Mouse (Mus musculus) olfactory bulb, adult 2 months (tissue): ENCODE measurements around the gene Cfap161. TPM values are rescaled to one million over a fixed set of nuclear protein-coding genes. Genes with fewer than 3 reads are reported as not detected.

ENCODE experiments used
- H3K27ac ChIP-seq: fragments of 200-500 bp; 2 replicates; pipeline ENCODE4 v1.5.1; 2012; ENCODE audit warnings: low read depth, low read length; ENCODE audit not compliant: insufficient read depth
- H3K4me1 ChIP-seq: fragments of 200-500 bp; 2 replicates; pipeline ENCODE4 v1.6.1; 2012; ENCODE audit warnings: low read length; ENCODE audit not compliant: control insufficient read depth, insufficient read depth
- H3K4me3 ChIP-seq: fragments of 200-500 bp; 2 replicates; pipeline ENCODE4 v1.5.1; 2012; ENCODE audit warnings: mild to moderate bottlenecking, low read depth, low read length, moderate library complexity; ENCODE audit not compliant: insufficient read depth
- CTCF ChIP-seq: fragments of 200-500 bp; IDR thresholded peaks from 2 replicates; pipeline ENCODE4 v1.5.1; 2012; ENCODE audit warnings: low read depth, mild to moderate bottlenecking, low read length, moderate library complexity; ENCODE audit not compliant: insufficient read depth
- POLR2A ChIP-seq: fragments of 200-500 bp; IDR thresholded peaks from 2 replicates; pipeline ENCODE4 v1.6.1; 2012; ENCODE audit warnings: mild to moderate bottlenecking, low read depth, low read length, moderate library complexity; ENCODE audit not compliant: insufficient read depth
- WGBS: fragments of 180-500 bp; shearing (Covaris S2); methylation state at CpG from one replicate; pipeline ENCODE4 v1.1.7; 2018; 5-methylcytosine and 5-hydroxymethylcytosine counted together
- polyA plus RNA-seq: library from polyadenylated mRNA; stranded (reverse); fragments of >200 nt; gene quantifications from 2 replicates; pipeline ENCODE4 v1.2.4, GENCODE M21; 2012; ENCODE audit warnings: low replicate concordance; ENCODE audit not compliant: missing spikeins, insufficient read depth, insufficient read length

Gene Cfap161
- polyA plus RNA-seq, 1 experiment, result not detected

DNA sequence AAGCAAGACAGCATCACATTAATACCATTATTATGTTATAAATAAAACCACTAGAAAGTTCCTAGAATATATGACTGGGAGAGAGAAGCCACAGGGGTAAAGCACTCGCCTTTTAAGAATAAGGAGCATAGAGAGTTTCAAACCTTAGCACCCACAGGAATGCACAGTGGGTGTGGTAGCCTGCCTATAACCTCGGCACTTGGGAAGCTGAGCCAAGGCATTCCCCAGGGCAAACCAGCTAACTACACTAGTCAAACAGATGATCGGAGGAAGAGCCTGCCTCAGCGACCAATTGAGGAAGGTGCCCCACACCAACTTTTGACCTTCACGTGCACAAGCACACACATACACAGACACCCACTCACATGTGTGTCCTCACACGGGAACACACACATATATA is 63.4 kb downstream of the Cfap161 start:
- WGBS, result 88% methylated on average over 6 of the region's 6 CpGs
- no peak for TF ChIP-seq POLR2A
- no peak for TF ChIP-seq CTCF
- H3K4me1 ChIP-seq, result no peaks in the 10 kb centered on the region
- no peak overlapping the region for H3K4me3 ChIP-seq
- H3K27ac ChIP-seq, result no peak overlapping the region

DNA sequence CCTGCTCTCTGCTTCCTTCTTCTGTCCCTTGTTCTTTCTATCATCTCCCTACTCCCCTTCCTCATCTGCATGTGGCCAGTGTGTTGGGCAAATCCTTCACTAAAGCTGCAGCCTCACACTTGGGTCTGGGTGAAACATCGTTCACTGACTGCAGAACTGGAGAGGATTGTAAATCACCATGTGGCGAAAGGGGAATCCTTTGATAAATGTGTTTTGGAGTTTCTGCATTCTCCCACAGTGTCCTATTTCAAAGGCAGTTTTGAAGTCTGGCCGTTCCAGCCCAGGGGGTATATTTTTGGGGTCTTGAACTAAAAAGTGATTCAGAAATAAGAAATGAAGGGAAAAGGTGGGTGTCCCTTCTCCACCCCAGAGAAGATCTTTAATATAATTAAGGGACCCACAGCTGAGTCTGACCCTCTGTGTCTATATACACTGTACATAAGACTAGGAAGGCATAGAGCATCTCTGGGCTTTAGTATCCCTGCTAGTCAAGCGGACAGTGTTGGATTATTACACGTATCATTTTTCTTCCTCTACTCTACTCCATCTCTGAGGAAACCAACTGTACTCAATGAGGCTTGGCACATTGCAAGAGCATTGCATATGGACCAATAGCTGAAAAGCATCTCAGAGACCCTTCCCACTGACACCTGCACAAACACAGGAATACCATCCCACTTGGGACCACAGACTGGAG is 67.6 kb downstream of the Cfap161 start:
- TF ChIP-seq POLR2A, result no peak
- no peak for TF ChIP-seq CTCF
- no peak overlapping the region for H3K27ac ChIP-seq
- H3K4me1 ChIP-seq, result no peaks in the 10 kb centered on the region
- H3K4me3 ChIP-seq, result no peak overlapping the region
- 85% methylated on average over 5 of the region's 5 CpGs for WGBS

DNA sequence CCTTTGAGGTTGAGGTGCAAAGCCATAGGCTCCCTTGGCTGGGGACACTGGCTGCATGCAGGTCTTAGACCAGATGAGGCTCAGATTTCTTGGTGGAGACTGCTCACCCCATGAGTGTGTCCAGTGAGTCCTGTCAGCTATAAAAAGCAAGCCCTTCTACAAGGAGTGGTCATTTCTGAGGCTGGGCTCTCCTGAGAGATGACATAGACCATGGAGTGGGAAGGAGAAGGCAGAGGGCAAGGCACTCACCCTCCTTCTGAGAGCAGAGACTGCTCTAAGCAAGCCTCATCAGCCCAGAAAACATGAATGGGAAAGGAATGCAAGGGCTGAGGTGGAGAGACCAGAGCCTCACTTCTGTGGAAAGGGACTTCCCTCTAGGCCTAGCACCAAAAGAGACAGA is 68.9 kb downstream of the Cfap161 start:
- H3K4me3 ChIP-seq, result no peak overlapping the region
- no peak for TF ChIP-seq POLR2A
- no peak for TF ChIP-seq CTCF
- H3K27ac ChIP-seq, result no peak overlapping the region
- H3K4me1 ChIP-seq, result no peaks in the 10 kb centered on the region

DNA sequence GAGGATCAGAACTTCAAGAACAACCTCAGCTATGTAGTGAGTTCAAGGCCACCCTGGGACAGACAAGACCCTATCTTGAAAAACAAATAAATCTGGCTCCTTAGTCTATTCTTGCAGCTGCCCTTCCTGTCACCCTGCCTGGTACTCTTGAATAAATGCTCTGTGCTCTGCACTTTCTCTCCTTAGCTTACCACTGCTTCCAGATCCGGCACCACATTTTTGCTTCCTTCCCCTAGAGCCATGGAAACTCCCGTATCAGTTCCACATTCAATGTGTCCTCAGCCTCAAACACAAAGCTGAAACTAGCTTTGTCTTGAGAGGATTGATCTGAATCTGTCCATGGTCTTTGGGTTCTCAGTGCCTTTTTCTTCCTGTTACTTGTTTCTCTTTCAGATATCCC is 70.1 kb downstream of the Cfap161 start:
- no peak overlapping the region for H3K4me3 ChIP-seq
- H3K4me1 ChIP-seq, result no peaks in the 10 kb centered on the region
- no peak overlapping the region for H3K27ac ChIP-seq
- 63% methylated on average over 2 of the region's 2 CpGs for WGBS
- no peak for TF ChIP-seq CTCF
- TF ChIP-seq POLR2A, result no peak

Other genes with a start within 250 kb of the Cfap161 start
- gene Tmc3, start 210.0 kb downstream of the Cfap161 start, polyA plus RNA-seq, result not detected in 2 replicates
- not detected in 2 replicates for gene Stard5, start 162.9 kb downstream of the Cfap161 start, polyA plus RNA-seq
- not detected in 2 replicates for gene Il16, start 49.2 kb downstream of the Cfap161 start, polyA plus RNA-seq
- 138 TPM in 1 of 2 replicates, not detected in the other for gene Tlnrd1, start 89.4 kb upstream of the Cfap161 start, polyA plus RNA-seq
- gene Mesd, start 89.6 kb upstream of the Cfap161 start, polyA plus RNA-seq, result not detected in 2 replicates